ENCODE assay signal across 8 mouse cellular contexts in the genomic region with DNA sequence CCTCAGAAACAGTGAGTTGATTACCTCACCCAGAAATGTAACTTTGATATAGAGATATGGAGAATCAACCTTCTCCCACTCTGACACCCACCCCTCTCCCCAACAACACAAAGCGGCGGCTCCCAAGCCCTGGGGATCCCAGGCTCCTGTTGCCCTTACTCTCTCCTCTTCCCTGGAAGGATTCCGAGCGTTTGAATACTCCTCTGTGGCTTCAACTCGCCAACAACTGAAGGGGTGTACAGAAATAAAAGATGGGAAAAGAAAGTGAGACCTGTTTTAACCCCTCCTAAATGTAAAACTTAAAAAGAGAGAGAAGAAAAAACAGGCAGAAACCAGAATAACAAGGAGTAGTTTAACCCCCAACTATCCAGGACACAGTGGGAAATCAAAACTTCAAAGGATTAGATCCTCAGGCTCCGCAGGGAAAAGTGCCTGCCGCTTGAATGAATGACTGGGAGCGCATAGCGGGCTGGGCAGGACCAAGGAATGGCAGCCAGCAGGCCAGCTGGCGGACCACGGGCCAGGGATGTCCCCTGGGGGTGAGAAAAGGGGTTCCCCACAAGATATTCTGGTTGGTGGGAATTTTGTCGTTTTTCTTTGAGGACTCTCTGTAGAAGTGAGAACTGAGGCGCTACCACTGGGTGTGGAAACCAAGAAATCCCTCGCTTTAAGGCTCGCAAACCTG. TPM values are rescaled to one million over a fixed set of nuclear protein-coding genes. Genes with fewer than 3 reads are reported as not detected.
DNase-seq lines count a peak whose midpoint lies in the region; ATAC-seq and TF ChIP-seq lines count a peak whose summit lies in the region.

No protein-coding gene starts in this region.

- ATAC-seq in forebrain, embryonic 15.5 days (replicated peaks) = no peak
- ATAC-seq in intestine, embryonic 16.5 days = no peak
- ATAC-seq in liver, embryonic 12.5 days = no peak
- no peak for ATAC-seq in neural tube, embryonic 11.5 days (ENCODE audit: insufficient read depth, low FRiP score, low TSS enrichment)

- peak overlapping the region; percentile 60 for H3K9ac ChIP-seq in forebrain, embryonic 15.5 days (replicated peaks)
- H3K9ac ChIP-seq in intestine, embryonic 16.5 days (ENCODE audit: low read depth, low read length) = peak overlapping the region; percentile 72
- H3K9ac ChIP-seq in liver, embryonic 12.5 days = peak overlapping the region; percentile 40; the same call in 1 of the 2 replicates
- no peak overlapping the region for H3K9ac ChIP-seq in neural tube, embryonic 11.5 days (ENCODE audit: low read length)

- H3K9me3 ChIP-seq in forebrain, embryonic 15.5 days = no peaks in the 10 kb centered on the region
- no peaks in the 10 kb centered on the region for H3K9me3 ChIP-seq in intestine, embryonic 16.5 days (ENCODE audit: control insufficient read depth, low read length)
- no peaks in the 10 kb centered on the region for H3K9me3 ChIP-seq in liver, embryonic 12.5 days (replicated peaks)
- no peaks in the 10 kb centered on the region for H3K9me3 ChIP-seq in neural tube, embryonic 11.5 days (ENCODE audit: control insufficient read depth, low read length)

- TF ChIP-seq CTCF in layer of hippocampus, adult 2 months (conservative IDR thresholded peaks at IDR 0.05) = peak; percentile 49
- TF ChIP-seq CTCF in brain, embryonic 14.5 days (IDR thresholded peaks at IDR 0.05; ENCODE audit: borderline replicate concordance, extremely low read depth, insufficient read depth, insufficient read length) = no peak

- whole genome bisulfite sequencing in forebrain, embryonic 15.5 days = 2% methylated on average over 15 of the region's 15 CpGs
- 1% methylated on average over 15 of the region's 15 CpGs for WGBS in intestine, embryonic 16.5 days
- 2% methylated on average over 15 of the region's 15 CpGs for WGBS in liver, embryonic 12.5 days (ENCODE audit: insufficient replicate concordance)
- under 1% methylated on average over 15 of the region's 15 CpGs for WGBS in neural tube, embryonic 11.5 days

- no peaks in the 10 kb centered on the region for H3K36me3 ChIP-seq in forebrain, embryonic 15.5 days
- no peaks in the 10 kb centered on the region for H3K36me3 ChIP-seq in intestine, embryonic 16.5 days (ENCODE audit: control insufficient read depth, insufficient read depth, low read length)
- no peaks in the 10 kb centered on the region for H3K36me3 ChIP-seq in liver, embryonic 12.5 days
- H3K36me3 ChIP-seq in neural tube, embryonic 11.5 days (ENCODE audit: control insufficient read depth, insufficient read depth, low read length) = no peaks in the 10 kb centered on the region

- no peak for TF ChIP-seq POLR2A in brain, embryonic 14.5 days (IDR thresholded peaks at IDR 0.05; ENCODE audit: borderline replicate concordance, extremely low read depth, insufficient read depth, insufficient read length, poor library complexity, severe bottlenecking)

- no peaks in the 10 kb centered on the region for H3K27me3 ChIP-seq in forebrain, embryonic 15.5 days
- no peaks in the 10 kb centered on the region for H3K27me3 ChIP-seq in intestine, embryonic 16.5 days (replicated peaks; ENCODE audit: control insufficient read depth, insufficient read depth, low read length)
- H3K27me3 ChIP-seq in liver, embryonic 12.5 days (replicated peaks) = peaks cover 55% of the 10 kb centered on the region
- H3K27me3 ChIP-seq in neural tube, embryonic 11.5 days (ENCODE audit: control insufficient read depth, insufficient read depth, low read length) = peaks cover 9% of the 10 kb centered on the region; the same call in 1 of the 2 replicates

- no peak for DNase-seq in layer of hippocampus, adult 2 months (ENCODE audit: low spot score in 2 of 2)
- DNase-seq in layer of hippocampus, adult 9-10 months (ENCODE audit: low spot score) = no peak
- DNase-seq in brain, embryonic 14.5 days (ENCODE audit: low read depth) = peak; percentile 68
- peak; percentile 48 for DNase-seq in neural tube, embryonic 11.5 days (ENCODE audit: low spot score)
- no peak for DNase-seq in adipocyte (ENCODE audit: low spot score)

- peaks cover 45% of the 10 kb centered on the region for H3K4me1 ChIP-seq in forebrain, embryonic 15.5 days
- peaks cover 10% of the 10 kb centered on the region for H3K4me1 ChIP-seq in intestine, embryonic 16.5 days (ENCODE audit: control insufficient read depth, insufficient read depth, low read length)
- H3K4me1 ChIP-seq in liver, embryonic 12.5 days = peaks cover 5% of the 10 kb centered on the region; the same call in 1 of the 2 replicates
- peaks cover 6% of the 10 kb centered on the region; the same call in 1 of the 2 replicates for H3K4me1 ChIP-seq in neural tube, embryonic 11.5 days (ENCODE audit: control insufficient read depth, insufficient read depth, low read length)

- H3K27ac ChIP-seq in layer of hippocampus, adult 2 months = peak overlapping the region; percentile 91
- H3K27ac ChIP-seq in forebrain, embryonic 15.5 days (replicated peaks) = peak overlapping the region; percentile 76
- H3K27ac ChIP-seq in intestine, embryonic 16.5 days (ENCODE audit: low read length) = no peak overlapping the region
- no peak overlapping the region for H3K27ac ChIP-seq in liver, embryonic 12.5 days
- H3K27ac ChIP-seq in neural tube, embryonic 11.5 days (ENCODE audit: low read depth, low read length) = no peak overlapping the region

- H3K4me2 ChIP-seq in forebrain, embryonic 15.5 days (replicated peaks) = peak overlapping the region; percentile 87
- H3K4me2 ChIP-seq in intestine, embryonic 16.5 days (ENCODE audit: low read depth, low read length) = peak overlapping the region; percentile 90
- peak overlapping the region; percentile 71 for H3K4me2 ChIP-seq in liver, embryonic 12.5 days
- H3K4me2 ChIP-seq in neural tube, embryonic 11.5 days (ENCODE audit: low read depth) = peak overlapping the region; percentile 60

- H3K4me3 ChIP-seq in layer of hippocampus, adult 2 months = peak overlapping the region; percentile 79
- H3K4me3 ChIP-seq in forebrain, embryonic 15.5 days = peak overlapping the region; percentile 71
- H3K4me3 ChIP-seq in intestine, embryonic 16.5 days (ENCODE audit: low read length) = peak overlapping the region; percentile 75
- peak overlapping the region; percentile 61 for H3K4me3 ChIP-seq in liver, embryonic 12.5 days
- peak overlapping the region; percentile 52 for H3K4me3 ChIP-seq in neural tube, embryonic 11.5 days (ENCODE audit: low read depth, low read length)

RNA-seq across cellular contexts. Expression of a gene that starts 2.6 kb away (rescaled TPM):
- total RNA-seq in layer of hippocampus, adult 2 months (2021) = 100 to 1,000 TPM; 113 to 116 TPM
- polyA plus RNA-seq in brain, embryonic 14.5 days (2012; rRNA removed) = 29.7 and 39.1 TPM in 2 replicates
- 20.7 and 22.5 TPM in 2 replicates for polyA plus RNA-seq in forebrain, embryonic 15.5 days (2015; fragmentation: Nextera tagmentation; extraction: Ambion mirVana)
- 13.7 and 16.8 TPM in 2 replicates for polyA plus RNA-seq in intestine, embryonic 16.5 days (2015; fragmentation: Nextera tagmentation; extraction: Ambion mirVana)
- 8.3 and 9.4 TPM in 2 replicates for polyA plus RNA-seq in liver, embryonic 12.5 days (2016; fragmentation: Nextera tagmentation; extraction: Ambion mirVana)
- 26.2 and 29.4 TPM in 2 replicates for polyA plus RNA-seq in neural tube, embryonic 11.5 days (2014; fragmentation: Nextera tagmentation; extraction: Ambion mirVana)

Comparison
In these comparisons a context has a peak if more than half of its experiments do, and no peak if none do; other contexts are left out.
1. DNase-seq: peak in brain, embryonic 14.5 days (single experiment) and neural tube, embryonic 11.5 days (single experiment); none in layer of hippocampus, adult 2 months (0 of 2), layer of hippocampus, adult 9-10 months (single experiment) and adipocyte (single experiment).
2. H3K27ac ChIP-seq: peak in layer of hippocampus, adult 2 months (single experiment) and forebrain, embryonic 15.5 days (single experiment); none in intestine, embryonic 16.5 days (single experiment), liver, embryonic 12.5 days (single experiment) and neural tube, embryonic 11.5 days (single experiment).
3. Peak in every context shown above with its lines, with median percentiles within 50 percentile points of each other: H3K4me3 ChIP-seq and H3K4me2 ChIP-seq.